Mouse (Mus musculus) midbrain, postnatal 0 days (tissue): ENCODE data around the gene Medag. TPM values are rescaled to one million over a fixed set of nuclear protein-coding genes. Genes with fewer than 3 reads are reported as not detected.
A peak's percentile ranks its signal among the peaks of the same experiment; 100 is the strongest.

Experiments
- ATAC-seq: fragments of 200-750 bp; cut with Nextera tagmentation; 2 replicates; pipeline ENCODE4 v1.8.0; 2017; ENCODE audit warnings: moderate number of reproducible peaks, mild to moderate bottlenecking, moderate TSS enrichment, moderate library complexity; ENCODE audit not compliant: low FRiP score
- DNase-seq: peaks from one replicate; pipeline ENCODE4 v3.0.0-alpha.2; 2015; ENCODE audit warnings: low spot score
- H3K27ac ChIP-seq: fragments of 300-500 bp; sonication (generic); 2 replicates; pipeline ENCODE4 v1.5.1; 2014; ENCODE audit warnings: low read depth, mild to moderate bottlenecking, low read length, mixed read lengths
- H3K27me3 ChIP-seq: fragments of 300-500 bp; sonication (generic); 2 replicates; pipeline ENCODE4 v1.6.1; 2014; ENCODE audit warnings: low read length, control low read depth, mixed read lengths; ENCODE audit not compliant: insufficient read depth
- H3K36me3 ChIP-seq: fragments of 300-500 bp; sonication (generic); 2 replicates; pipeline ENCODE4 v1.6.1; 2014; ENCODE audit warnings: low read length, control low read depth, mixed read lengths; ENCODE audit not compliant: insufficient read depth
- H3K4me1 ChIP-seq: fragments of 300-500 bp; sonication (generic); 2 replicates; pipeline ENCODE4 v1.6.1; 2014; ENCODE audit warnings: mild to moderate bottlenecking, control low read depth, antibody characterized with exemption, low read length, mixed read lengths; ENCODE audit not compliant: insufficient read depth
- H3K4me2 ChIP-seq: fragments of 300-500 bp; sonication (generic); 2 replicates; pipeline ENCODE4 v1.6.1; 2014; ENCODE audit warnings: low read depth, mild to moderate bottlenecking, low read length, mixed read lengths; ENCODE audit not compliant: poor library complexity, severe bottlenecking
- H3K4me3 ChIP-seq: fragments of 300-500 bp; sonication (generic); 2 replicates; pipeline ENCODE4 v1.5.1; 2014; ENCODE audit warnings: low read depth, mild to moderate bottlenecking, low read length, moderate library complexity
- H3K9ac ChIP-seq: fragments of 300-500 bp; sonication (generic); replicated peaks from 2 replicates; pipeline ENCODE4 v1.6.1; 2014; ENCODE audit warnings: mild to moderate bottlenecking, low read length, moderate library complexity, mixed read lengths; ENCODE audit not compliant: poor library complexity, severe bottlenecking
- H3K9me3 ChIP-seq: fragments of 300-500 bp; sonication (generic); 2 replicates; pipeline ENCODE4 v1.6.1; 2016; ENCODE audit warnings: low read length, control low read depth
- CTCF ChIP-seq: IDR thresholded peaks from 2 replicates; pipeline ENCODE4 v1.5.1; 2016; ENCODE audit warnings: antibody characterized with exemption, mild to moderate bottlenecking
- WGBS: fragments of 180-500 bp; shearing (Covaris S2); extraction: QIAGEN DNeasy Blood & Tissue Kit; methylation state at CpG from one replicate; pipeline ENCODE4 v1.1.7; 2014; 5-methylcytosine and 5-hydroxymethylcytosine counted together
- polyA plus RNA-seq: library from polyadenylated mRNA; unstranded; fragments of >200 nt; fragmentation: Nextera tagmentation; extraction: Ambion mirVana; gene quantifications from 2 replicates; pipeline ENCODE4 v1.2.1, GENCODE M21; 2015
- total RNA-seq: library from RNA; depleted of rRNA; stranded (reverse); fragments of >200 nt; gene quantifications from 2 replicates; pipeline ENCODE4 v1.2.3, GENCODE M21; 2014

Gene Medag
- total and polyA plus RNA-seq, 2 experiments from 2014 or later = 2.1 to 2.6 TPM

DNA sequence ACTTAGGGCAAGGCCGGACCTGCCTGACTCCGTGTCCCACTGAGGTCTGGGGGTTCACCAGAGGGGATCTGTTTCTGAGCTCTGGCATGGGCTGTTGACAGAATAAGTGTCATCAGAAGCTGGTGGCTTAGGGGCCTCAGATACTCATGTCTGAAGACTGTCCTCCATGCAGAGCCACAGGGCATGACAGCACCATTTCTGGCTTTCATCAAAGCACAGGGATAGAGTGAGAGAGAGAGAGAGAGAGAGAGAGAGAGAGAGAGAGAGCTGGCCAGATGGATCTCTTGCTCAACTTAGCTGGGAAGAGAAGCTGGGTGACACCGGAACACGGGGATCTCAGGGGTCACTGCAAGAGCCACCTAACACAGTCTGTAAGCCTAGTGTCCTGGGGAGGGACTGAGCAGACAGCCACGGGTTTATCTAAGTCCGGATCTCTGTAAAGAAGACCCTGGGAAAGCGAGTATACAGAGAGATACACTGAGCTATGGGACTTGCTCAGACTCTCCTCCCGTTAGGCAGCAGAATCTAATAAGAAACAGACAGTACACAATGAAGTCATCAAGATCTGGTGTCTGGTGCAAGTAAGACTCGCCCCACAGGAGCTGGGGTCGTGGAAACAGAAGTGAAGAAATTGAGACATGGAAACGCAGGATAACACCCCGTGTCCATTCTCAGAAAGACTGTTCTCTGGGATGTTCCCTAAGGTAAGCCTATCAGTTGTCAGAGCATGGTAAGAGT lies 42.8 kb upstream of the Medag start:
- no peak overlapping the region for H3K4me3 ChIP-seq
- ATAC-seq = no peak
- H3K4me2 ChIP-seq = no peak overlapping the region
- H3K9ac ChIP-seq = no peak overlapping the region
- no peak overlapping the region for H3K27ac ChIP-seq
- H3K9me3 ChIP-seq = no peaks in the 10 kb centered on the region
- 0 out of 2 replicates have a peak, but pooled peaks cover 4% of the 10 kb centered on the region for H3K4me1 ChIP-seq
- H3K36me3 ChIP-seq = no peaks in the 10 kb centered on the region
- TF ChIP-seq CTCF = no peak
- no peaks in the 10 kb centered on the region for H3K27me3 ChIP-seq
- 72% methylated on average over 12 of the region's 12 CpGs for WGBS
- no peak for DNase-seq

DNA sequence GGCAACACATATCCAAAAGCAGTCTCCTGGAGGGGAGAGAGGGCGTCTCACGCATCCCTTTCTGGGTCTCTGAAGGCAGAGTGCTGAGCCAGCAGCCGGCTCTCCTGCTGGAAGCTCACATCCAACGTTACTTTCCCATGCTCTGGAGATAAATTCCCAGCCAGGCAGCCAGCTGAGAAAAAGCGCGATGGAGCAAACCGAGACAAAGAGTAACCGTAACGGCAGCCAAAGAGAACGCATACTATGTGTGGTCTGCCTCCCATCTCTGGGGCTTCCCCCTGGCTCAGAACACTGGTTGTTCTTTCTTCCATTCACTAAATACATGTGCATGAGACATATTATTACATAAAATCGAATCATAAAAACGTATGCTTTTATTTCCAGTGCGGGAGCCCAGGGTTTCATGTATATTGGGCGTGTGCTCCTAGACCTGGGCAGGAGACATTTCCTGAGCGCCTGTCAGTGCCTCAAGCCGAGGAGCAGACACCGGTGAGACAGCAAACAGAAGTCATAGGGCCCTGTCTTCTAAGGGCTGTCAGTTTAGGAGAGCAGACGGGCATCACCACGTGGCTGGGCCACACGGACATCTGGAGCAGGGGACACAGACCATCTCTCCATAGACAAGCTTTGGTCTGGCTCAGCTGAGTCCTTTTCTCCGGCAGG lies 42.0 kb upstream of the Medag start:
- 59% methylated on average over 21 of the region's 21 CpGs for WGBS
- ATAC-seq = no peak
- Histone ChIP-seq H3K27ac (no peak overlapping the region), H3K9ac (no peak overlapping the region), H3K4me2 (no peak overlapping the region), H3K27me3 (no peaks in the 10 kb centered on the region), H3K36me3 (no peaks in the 10 kb centered on the region), H3K4me3 (no peak overlapping the region), H3K9me3 (no peaks in the 10 kb centered on the region), H3K4me1 (0 out of 2 replicates have a peak, but pooled peaks cover 4% of the 10 kb centered on the region)
- DNase-seq = peak; percentile 30
- TF ChIP-seq CTCF = no peak

DNA sequence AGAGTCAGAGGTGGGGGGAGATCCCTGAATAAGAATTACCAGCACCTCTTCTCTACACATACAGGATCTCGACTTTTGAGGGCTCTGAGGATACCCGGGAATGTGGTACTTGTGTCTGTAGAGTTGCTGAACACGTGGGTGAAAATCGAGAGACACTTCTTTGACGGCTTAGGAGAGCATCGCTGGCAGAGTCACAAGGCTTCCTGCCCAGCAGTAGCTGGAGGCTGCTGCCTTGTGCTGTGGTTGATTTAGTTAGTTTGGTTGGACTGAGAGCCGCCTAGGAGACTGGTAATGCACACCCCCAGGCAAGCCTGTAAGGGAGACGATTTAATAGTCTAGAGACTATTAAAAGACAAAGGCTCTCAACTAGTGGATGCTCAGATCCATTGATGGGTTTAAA lies 39.5 kb upstream of the Medag start:
- WGBS = 86% methylated on average over 8 of the region's 8 CpGs
- no peak for DNase-seq
- Histone ChIP-seq H3K27ac (no peak overlapping the region), H3K36me3 (no peaks in the 10 kb centered on the region), H3K9ac (no peak overlapping the region), H3K27me3 (no peaks in the 10 kb centered on the region), H3K9me3 (no peaks in the 10 kb centered on the region), H3K4me1 (peaks cover 10% of the 10 kb centered on the region; the same call in 1 of the 2 replicates), H3K4me3 (no peak overlapping the region), H3K4me2 (no peak overlapping the region)
- TF ChIP-seq CTCF = no peak
- no peak for ATAC-seq

DNA sequence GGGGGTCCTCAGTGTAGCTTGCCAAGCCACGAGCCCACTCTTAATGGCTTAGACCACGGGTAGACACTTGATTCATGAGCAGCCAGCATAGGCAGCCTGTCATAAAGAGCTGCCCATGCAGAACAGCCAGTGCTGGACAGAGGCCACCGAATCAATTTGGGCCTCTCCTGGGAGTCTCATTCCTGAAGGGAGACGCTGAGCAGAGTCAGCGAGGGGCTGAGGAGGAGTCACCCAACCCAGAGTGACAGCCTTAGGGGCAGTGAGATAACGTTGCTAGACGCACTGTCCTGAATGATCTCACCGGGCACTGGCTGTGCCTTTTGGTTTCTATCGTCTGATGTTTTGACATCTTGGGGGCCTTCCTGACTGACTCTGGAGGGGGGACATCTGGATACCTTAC lies 38.3 kb upstream of the Medag start:
- DNase-seq (peak; percentile 35), ATAC-seq (0 out of 2 replicates have a peak, but pooled peaks have one; percentile 10)
- peaks cover 10% of the 10 kb centered on the region; the same call in 1 of the 2 replicates for H3K4me1 ChIP-seq
- no peak overlapping the region for H3K27ac ChIP-seq
- H3K9me3 ChIP-seq = no peaks in the 10 kb centered on the region
- 32% methylated on average over 9 of the region's 9 CpGs for WGBS
- H3K36me3 ChIP-seq = no peaks in the 10 kb centered on the region
- no peak overlapping the region for H3K4me3 ChIP-seq
- no peak for TF ChIP-seq CTCF
- H3K9ac ChIP-seq = no peak overlapping the region
- no peak overlapping the region for H3K4me2 ChIP-seq
- H3K27me3 ChIP-seq = no peaks in the 10 kb centered on the region

DNA sequence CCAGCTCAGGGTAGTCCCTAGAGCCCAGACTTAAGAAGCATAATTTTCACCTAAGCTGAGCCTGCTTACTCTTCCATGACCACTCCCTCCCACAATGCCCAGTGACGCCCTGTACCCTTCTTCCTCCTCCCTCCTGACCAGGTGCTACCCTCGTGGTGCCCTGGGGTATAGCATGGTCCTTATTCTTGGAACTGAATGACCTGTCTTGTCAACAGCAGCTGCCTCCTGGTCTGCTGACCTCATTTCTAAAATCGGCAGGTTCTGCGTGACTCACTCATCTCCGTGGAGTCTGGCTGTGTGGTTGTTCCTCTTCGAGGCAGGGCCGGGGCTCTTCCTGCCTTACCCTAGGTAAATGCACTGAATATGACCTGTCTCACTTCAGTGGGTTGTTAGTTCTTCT lies 37.5 kb upstream of the Medag start:
- H3K9me3 ChIP-seq = no peaks in the 10 kb centered on the region
- no peaks in the 10 kb centered on the region for H3K36me3 ChIP-seq
- no peak for TF ChIP-seq CTCF
- no peaks in the 10 kb centered on the region for H3K27me3 ChIP-seq
- 64% methylated on average over 7 of the region's 7 CpGs for WGBS
- no peak overlapping the region for H3K9ac ChIP-seq
- no peak overlapping the region for H3K27ac ChIP-seq
- no peak overlapping the region for H3K4me2 ChIP-seq
- peaks cover 10% of the 10 kb centered on the region; the same call in 1 of the 2 replicates for H3K4me1 ChIP-seq
- DNase-seq (no peak), ATAC-seq (no peak)
- no peak overlapping the region for H3K4me3 ChIP-seq
